Comparison of ENCODE assay signal across 8 mouse cellular contexts in the genomic region with DNA sequence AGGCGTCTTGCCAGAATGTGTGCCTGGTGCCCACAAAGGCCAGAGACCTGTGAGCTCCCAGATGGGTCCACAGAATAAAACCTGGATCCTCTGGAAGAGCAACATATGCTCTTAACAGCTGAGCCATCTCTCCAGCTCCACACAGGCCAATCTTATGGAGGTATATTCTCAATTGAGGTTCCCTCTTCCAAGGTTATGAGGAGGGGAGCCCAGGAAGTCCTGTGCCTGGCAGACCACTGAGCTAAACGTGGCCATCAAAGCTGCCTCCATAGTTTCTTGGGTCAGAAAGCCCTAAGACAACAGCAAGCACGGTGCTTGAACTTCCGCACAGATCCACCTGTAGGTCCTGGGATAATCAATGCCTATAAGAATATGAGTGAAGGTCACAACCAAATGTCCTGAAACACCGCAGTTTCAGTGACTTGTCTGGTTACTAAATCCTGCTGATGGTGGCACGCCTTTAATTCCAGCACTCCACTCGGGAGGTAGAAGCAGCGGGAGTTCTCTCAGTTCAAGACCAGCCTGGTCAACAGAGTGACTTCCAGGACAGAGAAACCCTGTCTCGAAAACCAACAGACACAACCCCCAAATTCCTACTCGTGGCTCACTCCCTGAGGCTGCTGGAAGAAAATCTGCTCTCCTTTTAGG. TPM values are rescaled to one million over a fixed set of nuclear protein-coding genes. Genes with fewer than 3 reads are reported as not detected.
DNase-seq lines count a peak whose midpoint lies in the region; ATAC-seq and TF ChIP-seq lines count a peak whose summit lies in the region.

No protein-coding gene starts in this region.

- H3K4me3 ChIP-seq in thymus, adult 2 months (ENCODE audit: control insufficient read depth, insufficient read depth, low read length) = peak overlapping the region; percentile 96
- H3K4me3 ChIP-seq in liver, embryonic 12.5 days = peak overlapping the region; percentile 82

- intact Hi-C loops in heart, postnatal 25 days (cut with DNase I) = no loop called here

- H3K4me1 ChIP-seq in thymus, adult 2 months (replicated peaks; ENCODE audit: control insufficient read depth, insufficient read depth, low read length) = peaks cover 19% of the 10 kb centered on the region
- H3K4me1 ChIP-seq in liver, embryonic 12.5 days = peaks cover 21% of the 10 kb centered on the region

- H3K4me2 ChIP-seq in liver, embryonic 12.5 days = peak overlapping the region; percentile 93

- no peak for TF ChIP-seq CTCF in thymus, adult 2 months (IDR thresholded peaks at IDR 0.05; ENCODE audit: borderline replicate concordance, control insufficient read depth, extremely low read depth, insufficient read depth, low read length, poor library complexity)

- no peak for ATAC-seq in liver, embryonic 12.5 days

- peak; percentile 65 for DNase-seq in heart, adult 11 months
- DNase-seq in heart, postnatal 25 days (ENCODE audit: low spot score) = no peak
- no peak for DNase-seq in thymus, adult 2 months
- DNase-seq in thymus, postnatal 10 days (ENCODE audit: low spot score in 2 of 2) = no peak
- no peak for DNase-seq in retina, postnatal 1 day
- no peak for DNase-seq in adrenal gland, adult 8-10 months
- DNase-seq in right cerebral cortex, postnatal 14 days = no peak

- H3K27ac ChIP-seq in thymus, adult 2 months (ENCODE audit: control insufficient read depth, insufficient read depth, low read length) = no peak overlapping the region
- H3K27ac ChIP-seq in liver, embryonic 12.5 days = no peak overlapping the region

- H3K27me3 ChIP-seq in thymus, adult 2 months (ENCODE audit: control insufficient read depth, insufficient read depth, low read length) = no peaks in the 10 kb centered on the region
- no peaks in the 10 kb centered on the region for H3K27me3 ChIP-seq in liver, embryonic 12.5 days (replicated peaks)

- peak overlapping the region; percentile 76 for H3K9ac ChIP-seq in liver, embryonic 12.5 days

- no peaks in the 10 kb centered on the region for H3K9me3 ChIP-seq in liver, embryonic 12.5 days (replicated peaks)

- no peak for TF ChIP-seq POLR2A in thymus, adult 2 months (IDR thresholded peaks at IDR 0.05; ENCODE audit: control insufficient read depth, extremely low read depth, insufficient read depth, low read length, poor library complexity)

- 34% methylated on average over 10 of the region's 10 CpGs for WGBS in thymus, adult 2 months
- WGBS in liver, embryonic 12.5 days (ENCODE audit: insufficient replicate concordance) = 21% methylated on average over 10 of the region's 10 CpGs

- no peaks in the 10 kb centered on the region for H3K36me3 ChIP-seq in thymus, adult 2 months (ENCODE audit: control insufficient read depth, insufficient read depth, low read length)
- no peaks in the 10 kb centered on the region for H3K36me3 ChIP-seq in liver, embryonic 12.5 days

RNA-seq across cellular contexts. Expression of a gene that starts 0.9 kb away (rescaled TPM):
- total RNA-seq in heart, postnatal 25 days (2021) = 10 to 100 TPM; 13.4 to 14.1 TPM
- polyA plus RNA-seq in thymus, adult 2 months (2012; rRNA removed) = 29.9 and 34.8 TPM in 2 replicates
- 34.1 and 36.2 TPM in 2 replicates for polyA plus RNA-seq in liver, embryonic 12.5 days (2016; fragmentation: Nextera tagmentation; extraction: Ambion mirVana)
- total RNA-seq in adrenal gland, adult 8-10 months (2022) = 10 to 100 TPM; 22.4 to 36.8 (median 29.4) TPM
